Mouse (Mus musculus) spleen, postnatal 10 days (tissue): ENCODE results near the gene Gm10447.

ENCODE experiments used
- DNase-seq, 2 experiments: peaks; one replicate each; pipeline ENCODE4 v3.0.0; 2021 to 2022; ENCODE audit warnings: low spot score in 2 of 2

Gm10447 gene

GRCm38 (mm10) chr11:53456474-53457371 is at the start of gene Gm10447, which contains the start of gene Shroom1:
Gene Gm10447, minus strand, starts transcription at chr11:53457110.
Gene Shroom1, plus strand, starts transcription at chr11:53457205.
- peak in 1 of 2 experiments; percentile 21 for DNase-seq

- no peak for DNase-seq
These were observed 48.2 kb upstream of the Gm10447 start for GRCm38 (mm10) chr11:53505026-53505663.

DNA sequence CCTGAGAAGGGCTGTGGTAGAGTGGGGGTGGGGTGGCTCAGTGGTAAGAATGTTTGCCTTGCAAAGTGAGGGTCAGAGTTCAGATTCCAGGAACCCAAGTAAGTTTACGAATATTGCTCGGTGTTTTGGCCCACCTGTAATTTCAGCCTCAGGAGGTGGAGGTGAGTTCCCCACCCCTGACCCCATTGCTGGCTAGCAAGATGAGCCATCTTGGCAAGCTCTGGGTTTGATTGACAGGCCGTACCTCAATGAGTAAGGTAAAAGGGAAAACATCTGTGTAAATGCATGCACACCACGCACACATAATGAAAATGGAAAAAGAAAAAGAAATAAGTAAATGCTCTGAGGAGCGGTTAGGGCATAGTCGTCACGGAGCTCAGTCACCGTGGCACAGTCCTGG is 47.5 kb upstream of the Gm10447 start:
- DNase-seq = no peak

- DNase-seq = no peak
These were observed 46.8 kb upstream of the Gm10447 start for GRCm38 (mm10) chr11:53503738-53504137.

- DNase-seq = no peak
These were observed 45.3 kb upstream of the Gm10447 start for GRCm38 (mm10) chr11:53502039-53502765.

- no peak for DNase-seq
These were observed 43.7 kb upstream of the Gm10447 start for GRCm38 (mm10) chr11:53500569-53500968.

- no peak for DNase-seq
These were observed 40.0 kb upstream of the Gm10447 start for GRCm38 (mm10) chr11:53496946-53497345.

GRCm38 (mm10) chr11:53495417-53495816 is 38.5 kb upstream of the Gm10447 start:
- no peak for DNase-seq

GRCm38 (mm10) chr11:53493243-53493955 is 36.5 kb upstream of the Gm10447 start:
- no peak for DNase-seq

- DNase-seq = no peak
These were observed 35.1 kb upstream of the Gm10447 start for GRCm38 (mm10) chr11:53491954-53492401.

- no peak for DNase-seq
These were observed 32.5 kb upstream of the Gm10447 start for GRCm38 (mm10) chr11:53489421-53489820.

DNA sequence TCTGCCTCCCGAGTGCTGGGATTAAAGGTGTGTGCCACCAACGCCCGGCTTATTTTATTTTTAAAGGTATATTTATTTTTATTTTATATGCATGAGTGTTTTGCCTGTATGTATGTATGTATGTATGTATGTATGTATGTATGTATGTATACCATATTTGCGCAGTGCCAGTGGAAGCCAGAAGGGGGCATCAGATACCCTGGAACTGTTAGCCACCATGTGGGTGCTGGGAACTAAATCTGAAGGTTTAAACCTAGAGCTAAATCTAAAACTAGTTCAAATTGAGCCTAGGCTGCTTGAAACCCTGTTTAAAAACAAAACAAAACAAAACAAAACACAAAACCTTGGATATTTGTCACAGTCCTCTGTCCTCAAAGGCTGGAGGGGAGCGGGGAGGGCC is 32.1 kb upstream of the Gm10447 start:
- no peak for DNase-seq

- peak in 1 of 2 experiments; percentile 59 for DNase-seq
These were observed 30.1 kb upstream of the Gm10447 start for GRCm38 (mm10) chr11:53486822-53487594.

DNA sequence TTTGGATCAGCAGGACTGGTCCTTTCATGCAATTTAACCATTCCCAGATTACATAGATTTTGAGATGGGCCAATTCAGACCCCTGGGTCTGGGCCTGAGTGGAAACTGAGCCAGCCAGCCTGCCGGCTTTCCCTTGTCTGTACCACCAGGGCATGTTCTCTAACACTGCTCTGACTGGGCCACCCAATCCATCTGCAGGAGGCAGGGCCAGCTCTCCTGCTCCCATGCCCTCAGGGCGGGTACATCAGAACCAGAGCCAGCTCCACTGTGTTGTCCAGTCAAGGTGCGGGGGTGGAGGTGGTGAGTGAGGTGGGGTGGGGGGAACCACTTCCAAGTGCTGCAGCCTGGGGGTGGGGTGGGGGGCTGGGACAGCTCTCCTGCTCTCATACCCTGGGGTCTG is 29.4 kb upstream of the Gm10447 start:
- DNase-seq = no peak

- DNase-seq = peak in 1 of 2 experiments; percentile 50
These were observed 28.8 kb upstream of the Gm10447 start for GRCm38 (mm10) chr11:53485719-53486118.

DNA sequence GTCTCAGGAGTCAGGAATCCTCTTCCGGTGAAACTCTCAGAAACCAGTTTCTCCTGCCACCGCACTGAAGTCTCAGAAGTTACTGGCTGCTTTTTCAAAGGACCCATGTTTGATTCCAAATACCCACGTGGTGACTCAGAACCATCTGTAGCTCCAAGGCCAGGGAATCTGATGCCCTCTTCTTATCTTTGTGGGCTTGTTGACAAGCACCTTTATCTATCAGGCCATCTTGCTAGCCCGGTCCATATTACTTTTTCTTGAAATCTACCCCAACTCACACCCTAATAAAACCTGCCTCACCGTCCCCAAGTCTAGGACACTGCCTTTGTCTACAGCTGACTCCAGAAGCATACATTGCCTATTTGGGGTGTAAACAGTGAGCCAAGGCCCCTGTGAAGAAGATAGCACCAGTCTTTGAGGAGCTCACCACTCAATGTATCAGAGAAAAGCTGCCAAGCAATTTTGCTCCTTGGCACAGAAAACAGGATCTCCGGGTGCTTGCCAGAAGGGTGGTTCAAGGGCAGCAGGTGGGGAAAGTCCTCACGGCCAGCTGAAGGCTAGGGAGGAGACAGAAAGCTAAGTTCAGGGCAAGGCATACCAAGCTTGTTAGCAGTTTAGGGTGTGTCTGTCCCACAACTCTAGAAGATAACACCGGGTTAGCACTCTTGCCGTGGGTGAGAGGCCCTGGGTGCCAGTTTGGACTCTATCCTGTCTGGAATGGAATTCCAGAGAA is 26.4 kb upstream of the Gm10447 start:
- peak; percentile 66 to 67 for DNase-seq

DNA sequence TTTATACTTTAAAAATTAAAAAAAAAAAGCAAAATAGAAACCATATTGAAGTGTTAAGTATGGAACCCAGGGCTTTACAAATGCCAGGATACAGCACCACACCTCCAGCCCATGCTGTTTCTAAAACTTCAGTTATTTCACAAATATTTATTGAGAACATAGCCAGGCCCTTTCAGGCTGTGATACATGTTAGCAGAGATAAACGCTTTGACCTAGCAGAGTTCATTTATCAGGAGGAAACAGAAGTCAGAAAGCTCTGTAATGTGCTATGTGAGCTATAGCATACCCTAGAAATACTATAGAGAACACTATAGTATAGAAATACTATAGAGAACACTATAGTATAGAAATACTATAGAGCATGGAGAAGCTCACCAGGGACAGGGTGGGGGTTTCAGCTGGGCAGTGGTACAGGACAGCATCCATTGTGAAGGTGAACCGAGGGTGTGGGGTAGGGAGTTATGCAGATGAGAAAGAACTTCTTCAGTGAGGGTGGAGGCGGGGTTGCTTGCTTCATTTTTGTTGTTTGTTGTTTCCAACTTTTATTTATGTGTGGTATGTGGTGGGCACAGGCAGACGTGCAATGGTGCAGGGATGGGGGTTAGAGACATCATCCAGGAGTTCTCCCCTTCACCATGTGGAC is 24.3 kb upstream of the Gm10447 start:
- DNase-seq = peak; percentile 51 to 70

DNA sequence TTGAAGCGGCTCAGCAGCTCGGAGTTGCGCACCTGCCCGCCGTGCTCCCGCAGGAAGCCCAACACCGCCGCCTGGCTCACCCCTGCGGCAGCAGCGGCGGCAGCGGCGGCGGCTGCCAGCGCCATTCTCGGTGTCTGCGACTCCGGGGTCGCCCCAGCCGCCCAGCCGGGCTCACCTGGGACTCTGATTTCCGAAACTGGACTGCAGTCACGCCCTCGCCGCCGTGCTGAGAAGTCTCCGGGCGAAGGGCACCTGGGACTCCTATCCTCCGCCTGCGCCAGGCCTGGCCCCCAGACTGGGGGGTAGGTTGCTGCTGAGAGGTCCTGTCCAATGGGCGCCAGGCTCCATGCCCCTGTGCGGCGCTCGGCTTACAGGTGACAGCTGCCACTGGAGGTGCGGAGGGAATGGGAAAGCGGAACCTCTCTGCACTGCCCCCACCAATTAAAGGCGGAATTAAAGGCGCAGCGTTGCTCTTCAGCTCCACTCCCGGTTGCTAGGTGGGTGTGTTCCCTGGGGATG is 22.9 kb upstream of the Gm10447 start, which contains the start of the genes Gm9945 and Sowaha:
Gene Gm9945 (plus strand): TSS at position 384 of the 519 bp plus-strand sequence.
Gene Sowaha (minus strand): TSS at position 492 of the 519 bp plus-strand sequence.
- peak in 1 of 2 experiments; percentile 75 for DNase-seq
